Mouse (Mus musculus) kidney, adult 11 months (tissue): ENCODE results near the gene Gjb4.

Experiments used
- DNase-seq: peaks from one replicate; pipeline ENCODE4 v3.0.0; 2022

The Gjb4 gene

GRCm38 (mm10) chr4:127349560-127350300 is 4.2 kb downstream of the Gjb4 start:
- DNase-seq: no peak

GRCm38 (mm10) chr4:127345000-127345399 is 8.9 kb downstream of the Gjb4 start:
- DNase-seq: no peak

DNA sequence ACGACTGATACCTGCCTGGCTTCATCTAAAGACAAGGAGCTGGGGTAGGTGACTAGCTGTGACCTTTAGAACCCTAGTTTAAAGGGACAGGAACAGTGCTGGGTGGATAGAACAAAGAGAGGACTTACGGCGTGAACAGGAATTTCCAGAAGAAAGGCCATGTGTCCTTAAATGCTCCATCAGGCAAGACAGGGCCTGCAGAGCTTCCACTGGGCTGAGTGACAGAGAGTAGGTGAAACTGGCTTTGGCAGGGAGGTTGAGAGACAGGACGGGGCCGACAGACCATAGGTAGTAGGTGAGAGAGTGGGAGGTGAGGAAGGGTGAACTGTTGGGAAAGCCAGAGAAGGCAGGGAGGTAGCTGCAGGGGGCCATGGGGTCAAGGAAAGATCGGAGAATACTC is 12.5 kb downstream of the Gjb4 start:
- no peak for DNase-seq

- DNase-seq: no peak
Measured at GRCm38 (mm10) chr4:127337668-127338067, 16.2 kb downstream of the Gjb4 start.

DNA sequence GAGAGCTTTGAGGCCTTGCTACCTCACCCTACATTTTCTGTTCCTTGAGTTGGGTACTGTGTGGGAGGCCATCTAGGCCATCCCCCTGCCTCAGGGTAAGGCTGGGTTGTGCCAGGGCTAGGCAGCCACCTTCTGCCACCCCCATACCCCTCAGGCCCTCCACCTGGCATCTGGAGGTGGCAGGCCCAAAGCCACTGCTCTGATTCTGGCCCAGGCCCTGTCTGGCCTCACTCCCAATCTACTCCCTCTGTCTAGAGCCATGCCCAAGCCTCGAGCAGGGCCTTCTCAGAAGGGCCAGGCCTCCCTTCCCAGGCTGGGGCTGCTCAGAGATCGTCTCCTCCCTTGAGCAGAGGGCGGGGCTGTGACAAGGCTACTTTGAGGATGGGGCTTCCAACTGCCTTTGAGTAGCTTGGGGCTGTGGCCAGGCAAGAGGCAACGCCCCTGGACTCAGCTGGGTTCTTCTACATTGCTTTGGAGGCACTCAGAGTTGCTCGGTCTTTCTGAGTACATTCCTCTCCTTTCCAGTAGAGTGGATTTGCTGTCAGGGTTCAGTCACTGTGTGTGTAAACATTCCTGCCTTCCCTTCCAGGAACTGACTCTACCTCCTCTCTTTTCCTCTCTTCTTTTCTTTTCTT is 18.9 kb downstream of the Gjb4 start:
- no peak for DNase-seq

DNA sequence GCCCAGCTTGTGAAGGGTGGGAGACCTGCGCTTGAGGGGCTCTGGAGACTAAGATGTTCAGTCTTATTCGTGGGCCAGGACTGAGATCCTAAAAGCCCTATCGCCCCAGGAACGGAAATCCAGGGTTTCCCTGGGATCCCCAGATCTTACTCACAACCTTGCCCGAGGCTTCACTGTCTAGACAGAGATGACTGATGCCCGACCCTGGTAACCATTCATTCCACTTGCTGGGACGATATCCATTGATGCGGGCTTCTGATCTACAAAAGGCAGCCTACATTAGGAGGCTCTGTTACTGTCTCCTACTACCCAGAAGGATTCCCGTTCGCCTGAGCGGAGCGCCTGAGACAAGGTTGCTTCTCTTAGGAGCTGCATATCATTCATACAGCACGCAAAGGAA is 22.7 kb downstream of the Gjb4 start:
- DNase-seq: no peak

- no peak for DNase-seq
Measured at GRCm38 (mm10) chr4:127330181-127331100, 23.4 kb downstream of the Gjb4 start, which contains the start of gene Gjb3. Gene Gjb3, minus strand, starts transcription at chr4:127330844.

DNA sequence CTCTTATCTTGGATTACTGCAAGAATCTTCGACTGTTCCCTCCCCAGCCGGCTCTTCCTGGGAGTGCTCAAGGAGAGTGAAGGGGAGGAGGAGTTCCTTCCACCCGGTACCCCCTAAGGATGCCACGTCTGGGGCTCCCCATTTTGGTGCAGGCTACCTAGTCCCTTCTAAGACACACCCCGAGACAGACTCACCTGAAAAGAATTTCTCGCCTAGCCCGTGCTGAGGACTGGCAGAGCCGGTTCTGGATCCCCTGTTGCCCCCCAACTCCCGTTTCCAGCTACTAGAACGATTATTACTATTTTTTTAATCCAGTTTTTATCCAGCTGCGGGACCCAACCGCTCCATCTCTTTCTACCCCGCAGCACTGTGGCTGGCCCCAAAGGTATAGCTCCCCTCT is 24.1 kb downstream of the Gjb4 start:
- DNase-seq: no peak

- DNase-seq: no peak
Measured at GRCm38 (mm10) chr4:127329046-127329445, 24.8 kb downstream of the Gjb4 start.

- no peak for DNase-seq
Measured at GRCm38 (mm10) chr4:127328378-127328777, 25.5 kb downstream of the Gjb4 start.

DNA sequence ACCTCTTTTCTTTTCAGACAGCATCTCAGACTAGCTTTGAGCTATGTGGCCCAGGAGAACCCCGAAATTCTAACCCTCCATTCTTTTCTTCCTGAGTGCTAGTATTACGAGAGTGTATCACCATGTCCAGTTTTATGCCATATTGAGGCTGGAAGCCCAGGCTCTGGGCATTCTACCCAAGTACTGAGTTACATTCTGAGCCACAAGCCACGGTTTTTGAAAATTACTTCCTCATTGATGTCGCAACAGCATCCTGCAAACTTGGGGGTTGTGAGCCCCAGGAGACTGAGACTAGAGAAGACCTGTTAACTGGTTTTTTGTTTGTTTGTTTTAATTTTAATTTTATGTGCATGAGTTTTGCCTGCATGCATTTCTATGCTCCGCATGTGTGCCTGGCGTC is 26.1 kb downstream of the Gjb4 start:
- no peak for DNase-seq

DNA sequence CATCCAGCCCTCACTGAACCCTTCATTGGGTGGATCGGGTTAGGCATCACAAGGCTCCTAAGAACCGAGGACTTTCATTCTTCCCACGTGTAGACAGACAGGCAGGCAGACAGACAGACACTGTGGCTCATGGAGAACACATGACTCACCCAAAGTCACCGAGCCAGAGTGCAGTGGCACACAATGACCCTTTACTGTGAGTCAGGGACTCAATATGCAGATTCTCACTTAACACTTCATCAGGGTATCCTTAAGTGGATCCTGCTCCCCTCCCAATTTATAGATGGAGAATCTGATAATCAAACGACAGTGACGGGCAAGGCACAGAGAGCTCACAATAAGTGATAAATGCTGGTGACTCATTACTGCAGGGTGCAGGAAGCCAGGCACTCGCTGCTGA is 26.6 kb downstream of the Gjb4 start:
- no peak for DNase-seq

DNA sequence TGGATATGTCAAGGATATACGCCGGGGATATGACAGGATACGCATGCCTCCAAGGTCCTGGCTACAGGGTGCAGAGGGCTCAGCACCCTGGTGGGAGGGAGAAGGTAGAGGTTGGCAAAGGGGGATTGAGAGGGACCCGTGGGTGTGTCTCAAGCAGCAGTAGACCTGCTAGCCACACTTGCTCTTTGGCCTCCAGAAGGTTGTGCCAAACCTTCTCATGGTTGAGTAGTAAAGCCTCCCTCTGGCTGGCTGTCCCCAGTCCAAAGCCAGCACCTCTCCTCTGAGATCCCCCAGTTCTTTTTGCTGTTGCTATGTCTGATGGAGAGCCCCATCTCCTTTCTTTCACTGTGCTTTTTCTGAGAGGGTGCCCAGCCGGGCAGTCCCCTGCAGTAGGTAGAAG is 28.6 kb downstream of the Gjb4 start:
- DNase-seq: no peak

DNA sequence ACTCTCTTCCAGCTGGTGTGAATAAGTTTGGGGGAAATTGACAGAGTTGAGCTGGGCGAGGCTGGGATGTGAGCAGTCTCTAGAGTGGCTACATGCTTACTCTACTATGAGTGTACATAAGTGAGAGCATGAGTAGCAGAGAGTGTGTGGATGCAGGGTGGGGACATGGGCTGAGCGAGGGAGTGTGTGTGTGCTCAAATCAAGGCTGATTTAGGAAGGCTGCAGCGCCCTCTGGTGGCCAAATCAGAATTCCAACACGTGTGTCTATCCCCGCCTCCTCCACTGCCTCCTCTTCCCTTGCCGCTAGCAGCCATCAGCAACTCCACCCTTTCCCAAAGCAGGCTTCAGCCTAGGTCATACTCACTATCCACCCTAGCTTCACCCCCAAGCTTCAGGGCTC is 29.1 kb downstream of the Gjb4 start:
- DNase-seq: peak; percentile 20

- peak; percentile 38 for DNase-seq
Measured at GRCm38 (mm10) chr4:127324296-127324695, 29.6 kb downstream of the Gjb4 start.

GRCm38 (mm10) chr4:127323651-127324050 is 30.2 kb downstream of the Gjb4 start:
- DNase-seq: no peak

GRCm38 (mm10) chr4:127319613-127320012 is 34.3 kb downstream of the Gjb4 start:
- peak; percentile 21 for DNase-seq

GRCm38 (mm10) chr4:127317143-127317542 is 36.7 kb downstream of the Gjb4 start:
- no peak for DNase-seq

- DNase-seq: no peak
Measured at GRCm38 (mm10) chr4:127315753-127316152, 38.1 kb downstream of the Gjb4 start.

- no peak for DNase-seq
Measured at GRCm38 (mm10) chr4:127314585-127314984, 39.3 kb downstream of the Gjb4 start.

GRCm38 (mm10) chr4:127313861-127314260 is 40.0 kb downstream of the Gjb4 start, which contains the start of gene Gja4:
Gene Gja4, minus strand, starts transcription at chr4:127314039.
- peak; percentile 64 for DNase-seq

DNA sequence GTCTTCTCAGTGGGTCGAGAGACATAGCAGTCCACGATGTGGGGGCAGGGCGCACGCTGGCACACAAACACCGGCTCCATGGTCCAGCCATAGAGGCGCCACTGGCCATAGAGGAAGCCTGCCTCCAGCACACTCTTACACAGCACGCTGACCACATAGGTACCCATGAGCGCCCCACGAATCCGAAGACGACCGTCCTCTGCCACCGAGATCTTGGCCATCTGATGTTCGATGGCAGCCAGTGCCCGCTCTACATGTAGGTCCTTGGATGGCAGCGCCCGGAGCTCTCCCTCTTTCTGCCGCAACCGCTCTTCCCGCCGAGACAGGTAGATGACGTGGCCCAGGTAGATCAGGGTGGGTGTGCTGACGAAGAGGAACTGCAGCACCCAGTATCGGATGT is 41.5 kb downstream of the Gjb4 start:
- no peak for DNase-seq

- no peak for DNase-seq
Measured at GRCm38 (mm10) chr4:127311561-127311960, 42.3 kb downstream of the Gjb4 start.
